Mouse (Mus musculus): ENCODE results near the gene Des. TPM values are rescaled to one million over a fixed set of nuclear protein-coding genes. Genes with fewer than 3 reads are reported as not detected.

The Des gene
- polyA plus RNA-seq, 1 experiment from 2014 or later, result 13.8 TPM

GRCm38 (mm10) chr1:75407056-75407455, 46.9 kb downstream of the Des start:
- H3K27me3 ChIP-seq, result no peaks in the 10 kb centered on the region
- ATAC-seq (ENCODE audit: insufficient number of reproducible peaks, insufficient read depth, low FRiP score, low TSS enrichment, low read depth), result no peak
- no peak overlapping the region for H3K4me3 ChIP-seq
- no peaks in the 10 kb centered on the region for H3K9me3 ChIP-seq
- WGBS, result 96% methylated on average over 9 of the region's 9 CpGs
- H3K9ac ChIP-seq, result no peak overlapping the region
- no peak overlapping the region for H3K27ac ChIP-seq
- H3K36me3 ChIP-seq, result peaks cover 64% of the 10 kb centered on the region
- H3K4me2 ChIP-seq, result no peak overlapping the region
- H3K4me1 ChIP-seq, result no peaks in the 10 kb centered on the region

GRCm38 (mm10) chr1:75408210-75408609, 48.1 kb downstream of the Des start:
- no peaks in the 10 kb centered on the region for H3K9me3 ChIP-seq
- no peak overlapping the region for H3K27ac ChIP-seq
- H3K4me3 ChIP-seq, result no peak overlapping the region
- peaks cover 53% of the 10 kb centered on the region for H3K36me3 ChIP-seq
- no peaks in the 10 kb centered on the region for H3K27me3 ChIP-seq
- no peak overlapping the region for H3K9ac ChIP-seq
- no peak overlapping the region for H3K4me2 ChIP-seq
- 79% methylated on average over 4 of the region's 4 CpGs for WGBS
- H3K4me1 ChIP-seq, result peaks cover 4% of the 10 kb centered on the region
- no peak for ATAC-seq (ENCODE audit: insufficient number of reproducible peaks, insufficient read depth, low FRiP score, low TSS enrichment, low read depth)

GRCm38 (mm10) chr1:75409950-75410349, 49.8 kb downstream of the Des start:
- Histone ChIP-seq H3K27ac (no peak overlapping the region), H3K27me3 (no peaks in the 10 kb centered on the region), H3K9me3 (no peaks in the 10 kb centered on the region), H3K36me3 (peaks cover 40% of the 10 kb centered on the region), H3K4me3 (no peak overlapping the region), H3K9ac (peak overlapping the region; percentile 44; the same call in 1 of the 2 replicates), H3K4me1 (peaks cover 11% of the 10 kb centered on the region), H3K4me2 (no peak overlapping the region)
- WGBS, result 91% methylated on average over 7 of the region's 7 CpGs
- ATAC-seq (ENCODE audit: insufficient number of reproducible peaks, insufficient read depth, low FRiP score, low TSS enrichment, low read depth), result no peak

GRCm38 (mm10) chr1:75412196-75412595, 52.1 kb downstream of the Des start:
- no peak for ATAC-seq (ENCODE audit: insufficient number of reproducible peaks, insufficient read depth, low FRiP score, low TSS enrichment, low read depth)

GRCm38 (mm10) chr1:75413749-75414148, 53.6 kb downstream of the Des start:
- WGBS, result 61% methylated on average over 3 of the region's 3 CpGs
- no peak overlapping the region for H3K27ac ChIP-seq
- H3K4me1 ChIP-seq, result peaks cover 11% of the 10 kb centered on the region
- H3K4me2 ChIP-seq, result no peak overlapping the region
- H3K36me3 ChIP-seq, result peaks cover 32% of the 10 kb centered on the region
- H3K9ac ChIP-seq, result no peak overlapping the region
- ATAC-seq (ENCODE audit: insufficient number of reproducible peaks, insufficient read depth, low FRiP score, low TSS enrichment, low read depth), result no peak
- H3K27me3 ChIP-seq, result no peaks in the 10 kb centered on the region
- no peak overlapping the region for H3K4me3 ChIP-seq
- H3K9me3 ChIP-seq, result no peaks in the 10 kb centered on the region

More at GRCm38 (mm10) chr1:75412196-75412595, 52.1 kb downstream of the Des start:
- no peak overlapping the region for H3K9ac ChIP-seq
- H3K36me3 ChIP-seq, result peaks cover 39% of the 10 kb centered on the region
- H3K4me3 ChIP-seq, result no peak overlapping the region
- H3K4me1 ChIP-seq, result peaks cover 11% of the 10 kb centered on the region
- 91% methylated on average over 3 of the region's 3 CpGs for WGBS
- no peak overlapping the region for H3K27ac ChIP-seq
- no peak overlapping the region for H3K4me2 ChIP-seq
- no peaks in the 10 kb centered on the region for H3K27me3 ChIP-seq
- H3K9me3 ChIP-seq, result no peaks in the 10 kb centered on the region

Other genes with a start within 250 kb of the Des start
- gene Nhej1, start 235.1 kb upstream of the Des start, polyA plus RNA-seq (2015; fragmentation: Nextera tagmentation; extraction: Ambion mirVana), result 11.2 and 12.7 TPM in 2 replicates
- 0.15 and 0.47 TPM in 2 replicates for gene Slc23a3, start 226.4 kb upstream of the Des start, polyA plus RNA-seq (2015; fragmentation: Nextera tagmentation; extraction: Ambion mirVana)
- gene Cnppd1, start 217.6 kb upstream of the Des start, polyA plus RNA-seq (2015; fragmentation: Nextera tagmentation; extraction: Ambion mirVana), result 40.5 and 43.8 TPM in 2 replicates
- 39.4 and 45.1 TPM in 2 replicates for gene Retreg2, start 217.6 kb upstream of the Des start, polyA plus RNA-seq (2015; fragmentation: Nextera tagmentation; extraction: Ambion mirVana)
- gene Zfand2b, start 191.7 kb upstream of the Des start, polyA plus RNA-seq (2015; fragmentation: Nextera tagmentation; extraction: Ambion mirVana), result 45.1 and 48.2 TPM in 2 replicates
- 27.0 and 35.2 TPM in 2 replicates for gene Abcb6, start 179.9 kb upstream of the Des start, polyA plus RNA-seq (2015; fragmentation: Nextera tagmentation; extraction: Ambion mirVana)
- 27.1 and 30.5 TPM in 2 replicates for gene Ankzf1, start 168.2 kb upstream of the Des start, polyA plus RNA-seq (2015; fragmentation: Nextera tagmentation; extraction: Ambion mirVana)
- 28.4 and 30.8 TPM in 2 replicates for gene Atg9a, start 168.1 kb upstream of the Des start, polyA plus RNA-seq (2015; fragmentation: Nextera tagmentation; extraction: Ambion mirVana)
- 21.9 and 23.3 TPM in 2 replicates for gene Glb1l, start 149.5 kb upstream of the Des start, polyA plus RNA-seq (2015; fragmentation: Nextera tagmentation; extraction: Ambion mirVana)
- 133 and 141 TPM in 2 replicates for gene Stk16, start 149.5 kb upstream of the Des start, polyA plus RNA-seq (2015; fragmentation: Nextera tagmentation; extraction: Ambion mirVana)
- gene Tuba4a, start 140.5 kb upstream of the Des start, polyA plus RNA-seq (2015; fragmentation: Nextera tagmentation; extraction: Ambion mirVana), result 17.1 and 23.2 TPM in 2 replicates
- gene A630095N17Rik, start 128.2 kb upstream of the Des start, polyA plus RNA-seq (2015; fragmentation: Nextera tagmentation; extraction: Ambion mirVana), result not detected in 2 replicates
- 36.6 and 47.8 TPM in 2 replicates for gene Dnajb2, start 123.9 kb upstream of the Des start, polyA plus RNA-seq (2015; fragmentation: Nextera tagmentation; extraction: Ambion mirVana)
- 0.37 and 0.54 TPM in 2 replicates for gene Ptprn, start 95.8 kb upstream of the Des start, polyA plus RNA-seq (2015; fragmentation: Nextera tagmentation; extraction: Ambion mirVana)
- gene Resp18, start 81.9 kb upstream of the Des start, polyA plus RNA-seq (2015; fragmentation: Nextera tagmentation; extraction: Ambion mirVana), result 1.7 and 2.1 TPM in 2 replicates
- gene Dnpep, start 42.3 kb upstream of the Des start, polyA plus RNA-seq (2015; fragmentation: Nextera tagmentation; extraction: Ambion mirVana), result 110 and 112 TPM in 2 replicates
- 16.1 and 17.0 TPM in 2 replicates for gene Speg, start 15.0 kb downstream of the Des start, polyA plus RNA-seq (2015; fragmentation: Nextera tagmentation; extraction: Ambion mirVana)
- 74.2 and 83.0 TPM in 2 replicates for gene Gmppa, start 75.6 kb downstream of the Des start, polyA plus RNA-seq (2015; fragmentation: Nextera tagmentation; extraction: Ambion mirVana)
- gene Asic4, start 90.1 kb downstream of the Des start, polyA plus RNA-seq (2015; fragmentation: Nextera tagmentation; extraction: Ambion mirVana), result 0.30 and 0.45 TPM in 2 replicates
- gene Chpf, start 119.0 kb downstream of the Des start, polyA plus RNA-seq (2015; fragmentation: Nextera tagmentation; extraction: Ambion mirVana), result 30.6 and 31.5 TPM in 2 replicates
- gene Tmem198, start 119.2 kb downstream of the Des start, polyA plus RNA-seq (2015; fragmentation: Nextera tagmentation; extraction: Ambion mirVana), result 1.1 and 1.5 TPM in 2 replicates
- 62.3 and 67.1 TPM in 2 replicates for gene Obsl1, start 146.1 kb downstream of the Des start, polyA plus RNA-seq (2015; fragmentation: Nextera tagmentation; extraction: Ambion mirVana)
- 12.3 and 13.2 TPM in 2 replicates for gene Inha, start 146.7 kb downstream of the Des start, polyA plus RNA-seq (2015; fragmentation: Nextera tagmentation; extraction: Ambion mirVana)
- gene Stk11ip, start 161.2 kb downstream of the Des start, polyA plus RNA-seq (2015; fragmentation: Nextera tagmentation; extraction: Ambion mirVana), result 22.0 and 22.5 TPM in 2 replicates
- gene Slc4a3, start 185.9 kb downstream of the Des start, polyA plus RNA-seq (2015; fragmentation: Nextera tagmentation; extraction: Ambion mirVana), result 27.0 and 37.1 TPM in 2 replicates

All from embryonic facial prominence, embryonic 13.5 days (tissue).